Mouse (Mus musculus) activated CD4-positive, CD25-positive, alpha-beta regulatory T cell, adult 4 months (primary cell): Measurements from ENCODE around the gene Fosl1. TPM values are rescaled to one million over a fixed set of nuclear protein-coding genes. Genes with fewer than 3 reads are reported as not detected.

Source experiments
- polyA plus RNA-seq, 2 experiments: library from polyadenylated mRNA; unstranded; fragments of 100-300 nt; shearing (Covaris generic); gene quantifications; one replicate each; pipeline ENCODE4 v1.2.1; 2017

The Fosl1 gene
- polyA plus RNA-seq, 2 experiments from 2014 or later, result not detected

Other genes with a start within 250 kb of the Fosl1 start
- gene Pacs1, start 174.4 kb upstream of the Fosl1 start, polyA plus RNA-seq, result 10 to 100 TPM; 15.7 to 16.3 TPM
- 100 to 1,000 TPM; 299 to 359 TPM for gene Sf3b2, start 152.1 kb upstream of the Fosl1 start, polyA plus RNA-seq
- under 1 TPM in 1 of 2 experiments, not detected in 1; 0.13 TPM for gene Gal3st3, start 149.2 kb upstream of the Fosl1 start, polyA plus RNA-seq
- not detected for gene Catsper1, start 111.8 kb upstream of the Fosl1 start, polyA plus RNA-seq
- 1 to 10 TPM; 7.8 to 7.9 TPM for gene Cst6, start 98.0 kb upstream of the Fosl1 start, polyA plus RNA-seq
- gene Eif1ad, start 80.8 kb upstream of the Fosl1 start, polyA plus RNA-seq, result 10 to 100 TPM; 43.7 to 51.9 TPM
- gene Banf1, start 80.4 kb upstream of the Fosl1 start, polyA plus RNA-seq, result 100 to 1,000 TPM; 291 to 328 TPM
- 10 to 100 TPM; 16.7 to 34.3 TPM for gene Sart1, start 58.8 kb upstream of the Fosl1 start, polyA plus RNA-seq
- not detected for gene Tsga10ip, start 45.0 kb upstream of the Fosl1 start, polyA plus RNA-seq
- gene Drap1, start 22.6 kb upstream of the Fosl1 start, polyA plus RNA-seq, result 10 to 100 TPM; 50.3 to 53.6 TPM
- gene AI837181, start 22.4 kb upstream of the Fosl1 start, polyA plus RNA-seq, result 10 to 100 TPM; 17.6 to 18.6 TPM
- gene Ccdc85b, start 10.3 kb downstream of the Fosl1 start, polyA plus RNA-seq, result 1 to 10 TPM; 1.1 to 1.2 TPM
- 10 to 100 TPM; 65.0 to 84.0 TPM for gene Fibp, start 13.1 kb downstream of the Fosl1 start, polyA plus RNA-seq
- gene Ctsw, start 21.0 kb downstream of the Fosl1 start, polyA plus RNA-seq, result 100 to 1,000 TPM; 175 to 215 TPM
- 1 to 10 TPM; 1.5 to 1.9 TPM for gene Efemp2, start 26.4 kb downstream of the Fosl1 start, polyA plus RNA-seq
- 10 to 100 TPM; 34.3 to 39.7 TPM for gene Mus81, start 40.9 kb downstream of the Fosl1 start, polyA plus RNA-seq
- gene Cfl1, start 42.9 kb downstream of the Fosl1 start, polyA plus RNA-seq, result 1,000 to 10,000 TPM; 2,749 to 2,812 TPM
- gene 1700020D05Rik, start 56.2 kb downstream of the Fosl1 start, polyA plus RNA-seq, result under 1 TPM; 0.33 to 0.51 TPM
- 10 to 100 TPM; 16.3 to 18.4 TPM for gene Snx32, start 63.0 kb downstream of the Fosl1 start, polyA plus RNA-seq
- gene Ovol1, start 113.1 kb downstream of the Fosl1 start, polyA plus RNA-seq, result not detected
- gene Ap5b1, start 120.5 kb downstream of the Fosl1 start, polyA plus RNA-seq, result 1 to 10 TPM; 5.1 to 8.6 TPM
- gene Rnaseh2c, start 154.3 kb downstream of the Fosl1 start, polyA plus RNA-seq, result 10 to 100 TPM; 65.1 to 70.2 TPM
- gene Kat5, start 162.7 kb downstream of the Fosl1 start, polyA plus RNA-seq, result 10 to 100 TPM; 21.9 to 37.3 TPM
- gene Rela, start 189.9 kb downstream of the Fosl1 start, polyA plus RNA-seq, result 100 to 1,000 TPM in 1 of 2 experiments, 10 to 100 TPM in 1; 96.1 to 107 TPM
- gene Sipa1, start 216.2 kb downstream of the Fosl1 start, polyA plus RNA-seq, result 10 to 100 TPM; 22.3 to 22.4 TPM
- gene Map3k11, start 241.2 kb downstream of the Fosl1 start, polyA plus RNA-seq, result 1 to 10 TPM; 7.8 to 9.2 TPM
- 10 to 100 TPM; 20.6 to 21.7 TPM for gene Pcnx3, start 241.4 kb downstream of the Fosl1 start, polyA plus RNA-seq